Mouse (Mus musculus): Measurements from ENCODE around the gene Cenpq.

The Cenpq gene

GRCm38 (mm10) chr17:40934420-40935231 lies at the start of gene Cenpq, which contains the start of gene Mut:
Cenpq (minus strand) TSS chr17:40935047.
Mut (plus strand) TSS chr17:40934685.
- DNase-seq = peak; percentile 99

GRCm38 (mm10) chr17:40977914-40978313 lies 43.1 kb upstream of the Cenpq start:
- peak; percentile 20 for DNase-seq

- no peak for DNase-seq
Observed at GRCm38 (mm10) chr17:40948518-40948917, 13.7 kb upstream of the Cenpq start.

GRCm38 (mm10) chr17:40933985-40934384 lies 862 bp downstream of the Cenpq start:
- DNase-seq = no peak

- no peak for DNase-seq
Observed at GRCm38 (mm10) chr17:40915499-40915898, 19.3 kb downstream of the Cenpq start.

GRCm38 (mm10) chr17:40914250-40914649 lies 20.6 kb downstream of the Cenpq start, which contains the start of gene Glyatl3:
Glyatl3 (minus strand) TSS chr17:40914350.
- DNase-seq = no peak

- DNase-seq = peak; percentile 8
Observed at GRCm38 (mm10) chr17:40904721-40905154, 30.1 kb downstream of the Cenpq start.

GRCm38 (mm10) chr17:40904056-40904597 lies 30.7 kb downstream of the Cenpq start:
- peak; percentile 7 for DNase-seq

- DNase-seq = no peak
Observed at GRCm38 (mm10) chr17:40903345-40903744, 31.5 kb downstream of the Cenpq start.

GRCm38 (mm10) chr17:40899783-40900363 lies 35.0 kb downstream of the Cenpq start:
- DNase-seq = no peak

- DNase-seq = peak; percentile 56
Observed at GRCm38 (mm10) chr17:40896863-40897262, 38.0 kb downstream of the Cenpq start.

GRCm38 (mm10) chr17:40887849-40888536 lies 46.9 kb downstream of the Cenpq start:
- DNase-seq = no peak

- DNase-seq = no peak
Observed at GRCm38 (mm10) chr17:40885155-40885554, 49.7 kb downstream of the Cenpq start.

- DNase-seq = no peak
Observed at GRCm38 (mm10) chr17:40882172-40882571, 52.7 kb downstream of the Cenpq start.

- peak; percentile 54 for DNase-seq
Observed at GRCm38 (mm10) chr17:40879924-40880691, 54.7 kb downstream of the Cenpq start, which contains the start of gene 9130008F23Rik. 9130008F23Rik (minus strand) TSS chr17:40880559.

GRCm38 (mm10) chr17:40879528-40879923 lies 55.3 kb downstream of the Cenpq start:
- DNase-seq = no peak

GRCm38 (mm10) chr17:40877741-40878140 lies 57.1 kb downstream of the Cenpq start:
- DNase-seq = no peak

GRCm38 (mm10) chr17:40875568-40875967 lies 59.3 kb downstream of the Cenpq start:
- DNase-seq = no peak

GRCm38 (mm10) chr17:40874701-40875100 lies 60.1 kb downstream of the Cenpq start:
- no peak for DNase-seq

GRCm38 (mm10) chr17:40873582-40874011 lies 61.2 kb downstream of the Cenpq start:
- no peak for DNase-seq
